Mouse (Mus musculus) heart, adult 2 months (tissue): ENCODE data around the gene Myh3. TPM values are rescaled to one million over a fixed set of nuclear protein-coding genes. Genes with fewer than 3 reads are reported as not detected.

Experiments
- DNase-seq, 2 experiments: peaks; one replicate each; pipeline ENCODE4 v3.0.0; 2021
- H3K27ac ChIP-seq: fragments of 200-600 bp; 2 replicates; pipeline ENCODE4 v1.8.1; 2022
- H3K27me3 ChIP-seq: fragments of 200-500 bp; 2 replicates; pipeline ENCODE4 v1.6.1; 2012; ENCODE audit warnings: mild to moderate bottlenecking, low read length, inconsistent platforms, mixed read lengths; ENCODE audit not compliant: control insufficient read depth, insufficient read depth
- H3K36me3 ChIP-seq: fragments of 200-500 bp; 2 replicates; pipeline ENCODE4 v1.6.1; 2012; ENCODE audit warnings: low read length, inconsistent platforms; ENCODE audit not compliant: control insufficient read depth, insufficient read depth
- H3K4me1 ChIP-seq: fragments of 200-500 bp; 2 replicates; pipeline ENCODE4 v1.6.1; 2011; ENCODE audit warnings: low read length; ENCODE audit not compliant: control insufficient read depth, insufficient read depth
- H3K4me3 ChIP-seq: fragments of 200-600 bp; 2 replicates; pipeline ENCODE4 v1.8.1; 2022
- H3K79me2 ChIP-seq: fragments of 200-500 bp; replicated peaks from 2 replicates; pipeline ENCODE4 v1.6.1; 2012; ENCODE audit warnings: mild to moderate bottlenecking, inconsistent platforms, low read length, moderate library complexity, mixed read lengths; ENCODE audit not compliant: control insufficient read depth, insufficient read depth
- H3K9ac ChIP-seq: fragments of 200-500 bp; 2 replicates; pipeline ENCODE4 v1.6.1; 2012; ENCODE audit warnings: low read depth, mild to moderate bottlenecking, control low read depth, inconsistent platforms, low read length, mixed read lengths
- CTCF ChIP-seq: fragments of 200-600 bp; IDR thresholded peaks from 2 replicates; pipeline ENCODE4 v1.8.1; 2022; ENCODE audit warnings: antibody characterized with exemption, mild to moderate bottlenecking, moderate library complexity
- EP300 ChIP-seq: fragments of 200-500 bp; IDR thresholded peaks from 2 replicates; pipeline ENCODE4 v1.6.1; 2011; ENCODE audit warnings: low read depth, low read length, control low read depth; ENCODE audit not compliant: insufficient read depth
- POLR2A ChIP-seq: fragments of 200-500 bp; IDR thresholded peaks from 2 replicates; pipeline ENCODE4 v1.6.1; 2011; ENCODE audit warnings: mild to moderate bottlenecking, low read depth, low read length, control low read depth; ENCODE audit not compliant: insufficient read depth
- WGBS: fragments of 180-500 bp; shearing (Covaris S2); methylation state at CpG from one replicate; pipeline ENCODE4 v1.1.7; 2018; 5-methylcytosine and 5-hydroxymethylcytosine counted together
- intact Hi-C: fragments of 180-260 bp; cut with DNase I; formaldehyde crosslinking; loops from one replicate; pipeline ENCODE4 v1.15.1; 2025
- long read RNA-seq: library from polyadenylated mRNA; stranded (forward); transcript quantifications from one replicate; pipeline ENCODE4 v2.0.0, GENCODE M21; 2021
- polyA plus RNA-seq: library from polyadenylated mRNA; depleted of rRNA; stranded (reverse); fragments of >200 nt; gene quantifications from 2 replicates; pipeline ENCODE4 v1.2.3, GENCODE M21; 2012; rRNA removed
- total RNA-seq, 2 experiments: library from RNA; stranded (reverse); gene quantifications; 2 replicates each; pipeline ENCODE4 v1.2.3; 2021

Myh3 gene
- total RNA-seq (not detected), polyA plus RNA-seq (not detected in 2 replicates)
- long read RNA-seq, partial matches to known transcripts: 0 of 1 reads
- long read RNA-seq, other reads (novel, unspliced or antisense): 1 of 1 reads

DNA sequence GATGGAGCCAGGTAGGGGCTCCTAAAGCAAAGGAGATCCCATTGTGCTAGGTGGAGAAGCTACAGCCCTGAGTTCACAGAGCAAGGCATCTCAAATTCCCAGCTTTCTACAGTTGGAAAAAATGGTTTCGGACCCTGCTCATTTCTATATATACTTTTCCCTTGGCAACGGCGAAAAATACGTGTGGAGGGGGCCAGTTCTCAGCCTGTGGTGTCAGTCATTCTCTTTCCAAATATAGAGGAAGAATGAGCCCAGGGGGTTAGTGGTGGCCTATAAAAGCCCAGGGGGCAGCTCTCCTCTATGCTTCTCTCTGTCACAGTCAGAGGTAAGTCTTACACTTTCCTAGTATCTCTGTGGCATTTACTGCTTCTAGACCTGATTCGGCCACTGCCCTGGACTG, at the start of gene Myh3:
Gene Myh3, plus strand, starts transcription at position 301 of the 400 bp plus-strand sequence.
- intact Hi-C loops: no loop called here
- Histone ChIP-seq H3K79me2 (no peaks in the 10 kb centered on the region), H3K4me3 (no peak within 1 kb of the TSS), H3K4me1 (no peaks in the 10 kb centered on the region; the same call in 1 of the 2 replicates), H3K9ac (no peak within 1 kb of the TSS), H3K36me3 (no peaks in the 10 kb centered on the region), H3K27me3 (no peaks in the 10 kb centered on the region), H3K27ac (no peak within 1 kb of the TSS)
- TF ChIP-seq EP300: no peak
- no peak for TF ChIP-seq CTCF
- no peak for TF ChIP-seq POLR2A
- no peak for DNase-seq
- 75% methylated on average over 5 of the region's 5 CpGs for WGBS

DNA sequence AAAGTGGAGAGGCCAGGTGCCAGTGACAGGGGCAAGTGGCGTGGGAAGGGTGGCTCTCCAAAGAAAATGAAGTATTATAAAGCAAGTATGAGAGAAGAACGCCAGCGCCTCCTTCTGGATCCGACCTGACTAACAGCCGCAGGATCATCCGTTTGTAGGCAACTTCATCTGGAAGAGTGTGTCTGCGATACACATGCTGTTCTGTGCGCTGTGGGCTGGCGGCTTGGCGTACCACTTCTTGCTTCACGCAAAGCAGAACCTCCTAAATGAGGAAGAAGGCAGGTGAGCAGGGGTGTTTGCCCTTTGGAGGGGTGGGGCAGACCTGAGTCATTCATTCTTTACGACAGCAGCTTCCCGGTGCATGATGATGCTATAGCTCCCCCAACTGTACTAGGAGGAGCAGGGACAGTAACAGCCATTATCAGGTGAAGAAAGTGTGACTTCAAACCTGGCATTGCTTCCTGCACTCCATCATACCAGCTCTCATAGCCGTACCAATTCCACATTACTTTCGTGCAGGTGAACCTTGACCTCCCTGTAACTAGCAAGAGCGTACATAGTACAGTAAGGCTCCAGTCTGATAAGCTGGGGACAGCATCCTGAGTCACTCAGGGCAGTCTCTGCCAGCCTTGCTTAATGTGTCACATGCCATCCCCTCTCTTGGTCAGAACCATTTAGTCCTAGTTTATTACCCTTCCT, 47.0 kb upstream of the Myh3 start:
- no peak overlapping the region for H3K9ac ChIP-seq
- no peaks in the 10 kb centered on the region for H3K36me3 ChIP-seq
- TF ChIP-seq EP300 (no peak), POLR2A (no peak), CTCF (0 out of 2 replicates have a peak, but pooled peaks have one; percentile 6)
- no peaks in the 10 kb centered on the region for H3K27me3 ChIP-seq
- no peaks in the 10 kb centered on the region for H3K79me2 ChIP-seq
- no peak for DNase-seq
- no peak overlapping the region for H3K4me3 ChIP-seq
- WGBS: 53% methylated on average over 16 of the region's 16 CpGs
- no peak overlapping the region for H3K27ac ChIP-seq
- no peaks in the 10 kb centered on the region; the same call in 1 of the 2 replicates for H3K4me1 ChIP-seq
- intact Hi-C loops: no loop called here

DNA sequence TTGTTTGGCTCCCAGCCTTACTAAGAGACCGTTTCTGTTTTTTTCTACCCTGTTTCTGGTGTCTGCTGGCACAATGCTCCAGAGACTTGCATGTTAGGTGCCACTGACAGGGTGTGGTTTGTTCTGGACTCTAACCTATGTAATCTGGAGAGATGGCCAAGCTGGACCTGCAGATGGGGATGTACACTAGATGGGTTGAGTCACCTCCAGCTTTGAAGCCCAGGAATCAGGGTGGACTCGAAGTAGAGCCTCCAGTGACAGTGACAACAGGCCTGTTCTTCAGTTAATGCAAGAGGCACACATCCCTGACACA, 46.5 kb upstream of the Myh3 start:
- H3K36me3 ChIP-seq: no peaks in the 10 kb centered on the region
- 62% methylated on average over 2 of the region's 2 CpGs for WGBS
- H3K9ac ChIP-seq: no peak overlapping the region
- H3K4me1 ChIP-seq: no peaks in the 10 kb centered on the region; the same call in 1 of the 2 replicates
- no peak for DNase-seq
- H3K79me2 ChIP-seq: no peaks in the 10 kb centered on the region
- no peaks in the 10 kb centered on the region for H3K27me3 ChIP-seq
- no peak overlapping the region for H3K27ac ChIP-seq
- no peak for TF ChIP-seq POLR2A
- TF ChIP-seq EP300: no peak
- TF ChIP-seq CTCF: no peak
- H3K4me3 ChIP-seq: no peak overlapping the region
- intact Hi-C loops: no loop called here

DNA sequence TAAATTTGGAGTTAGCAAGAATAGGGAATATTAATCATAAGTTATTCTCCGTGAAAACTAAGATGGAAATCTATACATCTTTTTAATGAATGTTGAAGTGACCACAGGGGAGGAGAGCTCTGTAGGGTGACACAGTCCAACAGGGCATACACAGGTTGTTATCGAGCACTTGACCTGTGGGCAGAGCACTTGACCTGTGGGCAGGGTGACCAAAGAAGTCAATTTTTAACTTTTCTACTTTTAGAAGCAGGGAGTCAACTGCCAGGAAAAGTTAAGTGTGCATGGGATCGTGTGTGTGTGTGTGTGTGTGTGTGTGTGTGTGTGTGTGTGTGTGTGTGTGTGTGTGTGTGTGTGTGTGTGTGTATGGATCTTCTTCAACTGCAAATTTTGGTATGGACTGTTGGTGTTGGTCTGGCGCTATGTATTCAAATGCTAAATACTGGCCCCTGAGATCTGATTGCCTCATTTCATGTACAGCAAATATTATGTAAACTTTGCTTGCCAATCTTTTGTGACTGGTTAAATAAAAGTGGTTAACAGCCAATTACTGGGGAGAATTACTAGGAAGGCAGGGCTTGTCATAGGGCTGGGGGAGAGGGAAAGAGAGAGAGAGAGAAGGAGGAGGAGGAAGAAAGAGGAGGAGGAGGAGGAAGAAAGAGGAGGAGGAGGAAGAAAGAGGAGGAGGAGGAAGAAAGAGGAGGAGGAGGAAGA, 43.2 kb upstream of the Myh3 start:
- intact Hi-C loops: no loop called here
- DNase-seq: no peak
- 65% methylated on average over 4 of the region's 4 CpGs for WGBS

DNA sequence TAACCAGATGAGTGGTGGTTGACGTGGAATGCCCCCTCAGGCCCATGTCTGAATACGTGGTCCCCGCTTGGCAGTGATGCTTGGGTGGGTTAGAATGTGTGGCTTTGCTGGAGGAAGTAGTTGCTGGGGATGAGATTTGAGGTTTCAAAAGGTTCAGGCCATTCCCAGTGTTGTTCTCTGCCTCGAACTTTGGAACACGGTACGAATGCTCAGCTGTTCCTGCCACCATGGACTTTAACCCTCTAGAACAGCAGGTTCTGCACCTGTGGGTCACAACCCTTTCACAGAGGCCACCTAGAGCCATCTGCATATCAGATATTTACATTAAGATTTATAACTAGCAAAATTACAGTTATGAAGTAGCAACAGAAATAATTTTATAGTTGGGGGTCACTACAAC, 41.9 kb upstream of the Myh3 start:
- intact Hi-C loops: no loop called here
- H3K27me3 ChIP-seq: no peaks in the 10 kb centered on the region
- no peak overlapping the region for H3K27ac ChIP-seq
- no peak for DNase-seq
- TF ChIP-seq POLR2A (no peak), EP300 (no peak), CTCF (no peak)
- H3K4me3 ChIP-seq: no peak overlapping the region
- no peaks in the 10 kb centered on the region; the same call in 1 of the 2 replicates for H3K4me1 ChIP-seq
- 88% methylated on average over 6 of the region's 6 CpGs for WGBS
- peaks cover 5% of the 10 kb centered on the region; the same call in 1 of the 2 replicates for H3K36me3 ChIP-seq
- no peaks in the 10 kb centered on the region for H3K79me2 ChIP-seq
- no peak overlapping the region for H3K9ac ChIP-seq

More for the DNA sequence above, 43.2 kb upstream of the Myh3 start:
- Histone ChIP-seq H3K4me1 (no peaks in the 10 kb centered on the region; the same call in 1 of the 2 replicates), H3K27ac (no peak overlapping the region), H3K4me3 (no peak overlapping the region), H3K9ac (no peak overlapping the region), H3K36me3 (no peaks in the 10 kb centered on the region), H3K27me3 (no peaks in the 10 kb centered on the region), H3K79me2 (no peaks in the 10 kb centered on the region)
- no peak for TF ChIP-seq EP300
- TF ChIP-seq POLR2A: no peak
- no peak for TF ChIP-seq CTCF

DNA sequence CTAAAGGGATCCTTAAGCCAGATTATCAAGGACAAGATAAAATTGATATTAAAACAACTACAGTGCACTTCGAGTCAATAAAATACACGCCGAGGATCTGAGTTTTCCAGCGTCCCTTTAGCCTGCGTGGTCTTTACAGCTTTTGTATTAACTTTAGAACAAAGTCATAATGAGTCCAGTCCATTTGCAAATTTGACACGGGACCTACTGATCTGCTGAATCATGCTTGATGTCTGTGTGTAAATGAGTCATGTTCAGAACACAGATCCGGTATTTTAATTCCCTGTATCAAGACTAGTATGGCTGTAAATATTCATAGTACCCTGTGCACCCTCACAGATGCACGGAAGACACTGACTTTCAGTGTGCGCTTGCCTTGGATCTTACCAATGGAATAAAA, 41.2 kb upstream of the Myh3 start:
- Histone ChIP-seq H3K9ac (no peak overlapping the region), H3K79me2 (no peaks in the 10 kb centered on the region), H3K4me1 (no peaks in the 10 kb centered on the region; the same call in 1 of the 2 replicates), H3K4me3 (no peak overlapping the region), H3K27me3 (no peaks in the 10 kb centered on the region), H3K27ac (no peak overlapping the region), H3K36me3 (peaks cover 5% of the 10 kb centered on the region; the same call in 1 of the 2 replicates)
- DNase-seq: no peak
- TF ChIP-seq CTCF (no peak), POLR2A (no peak), EP300 (no peak)
- WGBS: 92% methylated on average over 9 of the region's 9 CpGs
- intact Hi-C loops: no loop called here
